Mouse (Mus musculus): Measurements from ENCODE around the gene Tmed4.

The Tmed4 gene

DNA sequence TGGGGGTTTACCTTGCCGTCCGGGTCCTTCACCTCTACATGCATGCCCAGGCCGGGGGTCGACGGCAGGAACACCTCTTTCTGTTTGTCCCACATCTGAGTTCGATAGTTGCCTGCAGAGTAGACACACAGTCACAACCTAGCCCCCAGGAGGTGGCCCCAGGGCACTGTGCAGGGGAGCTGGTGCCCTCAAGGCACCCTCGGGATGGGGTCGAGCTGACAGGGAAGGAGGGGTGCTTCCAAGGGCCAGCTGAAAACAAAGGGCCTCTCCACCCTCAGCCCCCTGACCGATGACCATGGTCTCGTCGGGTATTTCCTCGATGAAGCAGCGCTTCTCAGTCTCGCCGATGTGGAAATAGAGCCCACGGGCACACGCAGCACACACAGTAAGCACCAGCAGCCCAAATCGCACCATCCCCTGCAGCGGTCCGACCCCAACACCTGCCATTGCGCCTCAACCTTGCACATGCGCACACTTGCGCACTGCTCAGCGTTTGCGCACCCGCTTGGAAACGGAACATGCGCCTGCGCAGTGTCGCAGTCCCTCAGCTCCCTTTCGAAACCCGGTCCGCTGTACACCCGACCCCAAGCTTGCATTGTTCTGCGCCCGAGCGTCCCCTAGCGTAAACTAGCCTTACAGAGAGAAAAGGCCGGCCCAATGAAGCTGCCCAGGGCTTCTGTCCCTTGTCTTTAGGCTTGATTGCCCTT lies at the start of gene Tmed4:
Gene Tmed4, minus strand, starts transcription at position 484 of the 707 bp plus-strand sequence.
- peak; percentile 96 for DNase-seq (ENCODE audit: extremely low spot score, low spot score)

GRCm38 (mm10) chr11:6323348-6323747 lies 48.7 kb upstream of the Tmed4 start:
- no peak for DNase-seq (ENCODE audit: extremely low spot score, low spot score)

- no peak for DNase-seq (ENCODE audit: extremely low spot score, low spot score)
Observed at GRCm38 (mm10) chr11:6322086-6322485, 47.4 kb upstream of the Tmed4 start.

- no peak for DNase-seq (ENCODE audit: extremely low spot score, low spot score)
Observed at GRCm38 (mm10) chr11:6319374-6319773, 44.7 kb upstream of the Tmed4 start.

- DNase-seq (ENCODE audit: extremely low spot score, low spot score) = no peak
Observed at GRCm38 (mm10) chr11:6318559-6318958, 43.9 kb upstream of the Tmed4 start.

DNA sequence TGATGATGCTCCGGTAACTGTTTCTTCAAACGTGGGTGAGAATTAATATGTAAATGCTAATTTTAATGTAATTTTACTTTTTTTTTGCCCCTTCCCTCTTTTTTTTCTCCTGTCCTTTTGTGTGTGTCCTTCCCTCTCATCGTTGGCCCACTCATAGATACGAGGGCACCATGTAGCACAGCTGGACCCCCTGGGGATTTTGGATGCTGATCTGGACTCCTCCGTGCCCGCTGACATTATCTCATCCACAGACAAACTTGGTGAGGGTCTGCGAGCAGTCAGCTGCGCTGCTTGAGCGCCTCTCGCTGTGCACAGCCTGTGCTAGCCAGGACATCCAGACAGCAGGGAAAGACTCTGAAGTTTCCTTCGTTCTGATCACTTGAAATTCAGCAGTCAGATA lies 42.2 kb upstream of the Tmed4 start:
- no peak for DNase-seq (ENCODE audit: extremely low spot score, low spot score)

DNA sequence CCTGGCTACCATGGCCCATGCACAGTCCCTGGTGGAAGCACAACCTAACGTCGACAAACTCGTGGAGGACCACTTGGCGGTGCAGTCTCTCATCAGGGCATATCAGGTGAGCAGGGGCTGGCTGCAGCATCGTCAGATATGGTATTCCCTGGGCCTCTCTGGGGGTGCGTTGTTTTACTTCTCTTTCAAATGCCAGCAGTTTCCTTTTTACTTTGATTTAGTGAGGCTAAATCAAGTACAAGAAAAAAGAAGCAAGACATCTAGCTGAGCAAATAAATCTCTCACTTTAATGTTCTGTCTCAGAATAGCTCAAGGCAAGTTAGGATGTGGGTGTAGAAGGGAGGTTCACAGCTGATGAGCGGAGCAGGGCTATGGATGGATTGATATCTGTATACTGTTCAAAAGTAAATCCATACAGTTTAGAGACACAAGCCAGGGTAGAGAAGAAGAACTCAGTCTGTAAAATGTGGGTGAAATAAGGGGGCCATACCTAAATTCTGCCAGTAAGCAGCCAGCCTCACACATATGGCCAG lies 39.3 kb upstream of the Tmed4 start:
- no peak for DNase-seq (ENCODE audit: extremely low spot score, low spot score)

DNA sequence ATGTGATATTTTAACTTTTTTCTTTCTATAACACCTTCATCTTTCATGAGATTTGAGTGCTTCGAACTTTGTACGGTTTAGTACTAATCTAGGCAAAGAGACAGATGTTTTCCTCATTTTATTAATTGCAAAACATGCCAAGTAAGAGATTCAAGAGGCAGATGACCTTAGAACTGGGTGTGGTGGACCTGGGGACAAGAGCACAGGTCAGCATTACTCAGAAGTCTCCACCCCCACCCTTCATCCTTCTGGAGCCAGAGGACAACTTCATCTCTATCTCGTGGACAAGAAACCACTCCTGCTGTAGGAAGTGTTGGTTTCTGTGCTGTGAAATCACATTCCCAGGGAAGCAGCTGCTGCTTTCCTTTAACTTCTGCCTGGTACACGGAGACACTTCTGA lies 33.5 kb upstream of the Tmed4 start:
- DNase-seq (ENCODE audit: extremely low spot score, low spot score) = no peak

- no peak for DNase-seq (ENCODE audit: extremely low spot score, low spot score)
Observed at GRCm38 (mm10) chr11:6305943-6306430, 31.3 kb upstream of the Tmed4 start.

DNA sequence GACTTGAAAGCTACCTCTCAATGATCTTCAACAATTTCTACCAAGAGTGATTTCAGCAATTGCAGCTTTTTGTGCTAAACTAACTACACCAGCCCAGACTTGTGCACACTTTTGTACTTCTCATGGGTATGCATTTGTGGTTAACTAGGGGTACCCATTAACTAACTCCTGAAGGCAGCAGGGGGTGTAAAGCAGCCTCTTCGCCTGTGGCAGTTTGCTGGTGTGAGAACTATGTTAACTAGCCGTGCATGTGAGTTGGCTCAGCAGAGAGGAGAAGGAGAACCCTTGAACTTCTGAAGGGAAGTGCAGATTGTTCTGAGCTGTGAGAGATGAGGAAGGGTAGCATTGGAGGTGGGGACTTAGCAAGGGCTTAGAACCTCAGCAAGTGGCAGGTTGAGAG lies 28.1 kb upstream of the Tmed4 start:
- no peak for DNase-seq (ENCODE audit: extremely low spot score, low spot score)

- no peak for DNase-seq (ENCODE audit: extremely low spot score, low spot score)
Observed at GRCm38 (mm10) chr11:6299435-6299834, 24.8 kb upstream of the Tmed4 start.

GRCm38 (mm10) chr11:6296077-6296476 lies 21.4 kb upstream of the Tmed4 start:
- DNase-seq (ENCODE audit: extremely low spot score, low spot score) = no peak

DNA sequence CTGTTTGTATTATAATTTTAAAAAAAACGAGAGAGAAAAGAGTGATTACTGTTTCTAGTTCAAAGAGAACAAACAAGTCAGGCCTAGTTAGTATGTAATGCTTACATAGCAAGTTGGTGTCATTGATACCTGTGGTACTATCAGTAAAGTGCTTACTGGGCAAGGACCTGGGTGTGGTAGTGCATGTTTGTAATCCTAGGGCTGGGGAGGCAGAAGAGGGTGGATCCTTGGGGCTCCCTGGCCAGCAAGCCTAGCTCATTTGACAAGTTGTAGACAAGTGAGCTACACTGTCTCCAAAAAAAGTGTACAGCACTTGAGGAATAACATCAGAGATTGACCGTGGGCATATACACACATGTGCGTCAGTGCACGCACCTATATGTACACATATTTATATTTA lies 20.0 kb upstream of the Tmed4 start:
- DNase-seq (ENCODE audit: extremely low spot score, low spot score) = no peak

DNA sequence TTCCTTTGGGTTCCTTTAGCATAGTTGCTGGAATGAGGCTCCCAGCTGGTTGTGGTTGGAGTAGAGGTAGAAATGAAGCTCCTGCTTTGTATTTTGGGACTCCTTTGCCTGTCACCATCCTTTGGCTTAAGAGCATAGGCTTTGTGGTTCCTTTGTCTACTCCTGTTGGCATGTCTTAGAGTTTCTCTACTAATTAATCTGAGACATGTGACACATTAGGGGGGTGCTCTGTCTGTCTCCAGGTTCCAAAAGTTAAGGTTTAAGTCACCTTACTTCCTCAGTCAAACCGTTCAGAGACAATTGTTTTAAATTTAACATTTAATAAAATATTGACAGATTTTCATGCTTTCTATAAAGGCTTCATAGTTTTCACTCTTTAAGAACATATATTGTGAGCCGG lies 18.9 kb upstream of the Tmed4 start:
- DNase-seq (ENCODE audit: extremely low spot score, low spot score) = no peak

DNA sequence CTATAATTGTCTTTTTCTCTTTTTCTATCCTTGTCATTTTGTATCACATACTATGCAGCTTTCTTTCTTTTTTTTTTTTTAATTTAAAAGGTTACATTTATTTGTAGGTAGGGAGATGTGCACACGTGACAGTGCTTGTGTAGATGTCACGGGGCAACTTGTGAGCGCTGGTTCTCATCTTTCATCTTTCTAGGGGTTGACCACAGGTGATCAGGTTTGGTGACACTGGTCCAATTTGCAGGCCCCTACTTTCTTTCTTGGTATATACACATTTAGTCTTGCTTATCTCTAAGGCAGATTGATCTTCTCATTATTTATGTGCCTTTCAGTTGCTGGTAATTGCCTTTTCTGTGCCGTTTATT lies 18.3 kb upstream of the Tmed4 start:
- DNase-seq (ENCODE audit: extremely low spot score, low spot score) = no peak

- DNase-seq (ENCODE audit: extremely low spot score, low spot score) = no peak
Observed at GRCm38 (mm10) chr11:6292116-6292987, 17.7 kb upstream of the Tmed4 start.

- peak; percentile 99 for DNase-seq (ENCODE audit: extremely low spot score, low spot score)
Observed at GRCm38 (mm10) chr11:6291401-6292115, 16.9 kb upstream of the Tmed4 start, which contains the start of gene Ogdh. Ogdh (plus strand) TSS chr11:6291633.

DNA sequence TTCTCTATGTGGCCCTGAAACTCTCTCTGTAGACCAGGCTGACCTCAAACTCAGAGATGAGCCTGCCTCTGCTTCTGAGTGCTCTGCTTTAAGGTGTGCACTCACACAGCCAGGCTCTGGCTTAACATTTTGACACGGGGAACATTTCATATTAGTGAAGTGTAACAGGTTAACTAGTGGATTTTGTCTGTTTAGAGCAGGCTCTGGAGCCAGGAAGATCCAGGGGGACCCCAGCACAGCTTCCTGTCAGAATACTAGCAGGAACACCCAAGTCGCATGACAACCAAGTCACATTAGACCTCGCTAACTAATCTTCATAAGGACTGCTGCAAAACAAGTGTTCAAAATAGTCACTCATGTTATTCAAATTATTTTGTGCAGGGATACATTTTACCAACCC lies 16.2 kb upstream of the Tmed4 start:
- DNase-seq (ENCODE audit: extremely low spot score, low spot score) = peak; percentile 21

- DNase-seq (ENCODE audit: extremely low spot score, low spot score) = no peak
Observed at GRCm38 (mm10) chr11:6290138-6290537, 15.5 kb upstream of the Tmed4 start.

DNA sequence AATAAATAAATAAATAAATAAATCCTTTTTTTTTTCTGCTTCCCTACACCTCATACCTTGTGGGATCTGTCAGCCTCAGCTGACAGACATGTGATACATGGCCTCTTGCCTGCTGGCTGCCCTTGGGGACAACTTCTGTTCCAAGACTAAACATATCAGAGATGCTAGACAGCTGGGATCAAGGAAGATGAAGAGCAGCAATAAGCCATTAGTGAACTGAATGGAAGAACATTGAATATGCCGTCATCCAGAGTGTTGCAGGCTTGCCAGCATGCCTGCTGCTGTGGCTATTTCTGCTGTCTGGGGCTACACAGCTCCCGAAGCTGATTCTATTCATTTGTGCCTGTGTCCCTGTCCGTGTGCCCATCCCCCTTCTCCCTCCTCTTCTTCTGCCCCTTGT lies 8.3 kb upstream of the Tmed4 start:
- DNase-seq (ENCODE audit: extremely low spot score, low spot score) = no peak

GRCm38 (mm10) chr11:6276466-6276865 lies 1.8 kb upstream of the Tmed4 start:
- no peak for DNase-seq (ENCODE audit: extremely low spot score, low spot score)

DNA sequence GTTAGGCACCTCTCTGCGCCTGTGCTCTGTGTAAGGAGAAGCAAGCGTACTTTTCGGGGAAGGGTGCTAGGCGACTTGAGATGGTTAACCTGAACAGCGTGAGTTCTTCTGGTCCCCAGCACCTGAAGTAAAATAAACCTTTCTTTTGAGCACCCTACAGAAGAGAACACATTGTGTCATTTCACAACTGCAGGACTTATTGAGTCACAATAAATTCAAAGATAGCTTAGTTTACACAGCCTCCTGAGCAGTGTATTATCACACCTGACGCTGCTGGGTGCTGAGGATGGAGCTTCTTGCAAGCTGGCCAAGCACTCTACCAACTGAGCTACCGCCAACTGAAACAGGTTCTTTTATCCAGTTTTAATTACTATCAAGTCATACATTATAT lies 419 bp upstream of the Tmed4 start:
- DNase-seq (ENCODE audit: extremely low spot score, low spot score) = no peak
